Mouse (Mus musculus): ENCODE measurements around the gene 4932415D10Rik. TPM values are rescaled to one million over a fixed set of nuclear protein-coding genes. Genes with fewer than 3 reads are reported as not detected.

4932415D10Rik gene
- total and polyA plus RNA-seq, 2 experiments from 2014 or later = not detected

- TF ChIP-seq CTCF (IDR thresholded peaks at IDR 0.05; ENCODE audit: low read depth) (no peak), EP300 (IDR thresholded peaks at IDR 0.05; ENCODE audit: low read depth) (no peak)
- Histone ChIP-seq H3K27me3 (ENCODE audit: control insufficient read depth, insufficient read depth, low read length) (no peaks in the 10 kb centered on the region), H3K4me2 (ENCODE audit: low read depth, low read length) (no peak overlapping the region), H3K27ac (ENCODE audit: low read depth) (no peak overlapping the region), H3K9ac (replicated peaks; ENCODE audit: low read depth, low read length) (no peak overlapping the region), H3K4me3 (ENCODE audit: low read depth, low read length) (no peak overlapping the region), H3K36me3 (replicated peaks; ENCODE audit: control insufficient read depth, insufficient read depth, low read length) (no peaks in the 10 kb centered on the region), H3K4me1 (ENCODE audit: control insufficient read depth, insufficient read depth) (no peaks in the 10 kb centered on the region), H3K9me3 (replicated peaks; ENCODE audit: control insufficient read depth, low read length) (no peaks in the 10 kb centered on the region; the same call in 1 of the 2 replicates)
- 43% methylated on average over 3 of the region's 3 CpGs for WGBS
- ATAC-seq (ENCODE audit: insufficient read depth, low read depth) (no peak), DNase-seq (ENCODE audit: low spot score) (no peak)
Measured at GRCm38 (mm10) chr10:82320134-82320533, 3.8 kb upstream of the 4932415D10Rik start.

- H3K27me3 ChIP-seq (ENCODE audit: control insufficient read depth, insufficient read depth, low read length) = no peaks in the 10 kb centered on the region
- no peak overlapping the region for H3K4me2 ChIP-seq (ENCODE audit: low read depth, low read length)
- no peak for DNase-seq (ENCODE audit: low spot score)
- no peak overlapping the region for H3K27ac ChIP-seq (ENCODE audit: low read depth)
- TF ChIP-seq EP300 (IDR thresholded peaks at IDR 0.05; ENCODE audit: low read depth) (no peak), CTCF (IDR thresholded peaks at IDR 0.05; ENCODE audit: low read depth) (no peak)
- ATAC-seq (ENCODE audit: insufficient read depth, low read depth) = no peak
- no peak overlapping the region for H3K4me3 ChIP-seq (ENCODE audit: low read depth, low read length)
- H3K9me3 ChIP-seq (replicated peaks; ENCODE audit: control insufficient read depth, low read length) = no peaks in the 10 kb centered on the region
- no peak overlapping the region for H3K9ac ChIP-seq (replicated peaks; ENCODE audit: low read depth, low read length)
- H3K4me1 ChIP-seq (ENCODE audit: control insufficient read depth, insufficient read depth) = no peaks in the 10 kb centered on the region
- no peaks in the 10 kb centered on the region for H3K36me3 ChIP-seq (replicated peaks; ENCODE audit: control insufficient read depth, insufficient read depth, low read length)
- WGBS = 44% methylated on average over 2 of the region's 2 CpGs
Measured at GRCm38 (mm10) chr10:82296440-82296839, 19.9 kb downstream of the 4932415D10Rik start.

GRCm38 (mm10) chr10:82257331-82257730, 59.1 kb downstream of the 4932415D10Rik start:
- no peak for DNase-seq (ENCODE audit: low spot score)
- 67% methylated on average over 2 of the region's 2 CpGs for WGBS
- Histone ChIP-seq H3K4me3 (ENCODE audit: low read depth, low read length) (no peak overlapping the region), H3K27me3 (ENCODE audit: control insufficient read depth, insufficient read depth, low read length) (no peaks in the 10 kb centered on the region), H3K4me1 (ENCODE audit: control insufficient read depth, insufficient read depth) (no peaks in the 10 kb centered on the region), H3K4me2 (ENCODE audit: low read depth, low read length) (no peak overlapping the region), H3K36me3 (replicated peaks; ENCODE audit: control insufficient read depth, insufficient read depth, low read length) (no peaks in the 10 kb centered on the region), H3K9ac (replicated peaks; ENCODE audit: low read depth, low read length) (no peak overlapping the region), H3K9me3 (replicated peaks; ENCODE audit: control insufficient read depth, low read length) (peaks cover 3% of the 10 kb centered on the region; the same call in 1 of the 2 replicates), H3K27ac (ENCODE audit: low read depth) (no peak overlapping the region)
- TF ChIP-seq EP300 (IDR thresholded peaks at IDR 0.05; ENCODE audit: low read depth) = no peak
- TF ChIP-seq CTCF (IDR thresholded peaks at IDR 0.05; ENCODE audit: low read depth) = no peak
- no peak for ATAC-seq (ENCODE audit: insufficient read depth, low read depth)

- Histone ChIP-seq H3K27me3 (ENCODE audit: control insufficient read depth, insufficient read depth, low read length) (no peaks in the 10 kb centered on the region), H3K9me3 (replicated peaks; ENCODE audit: control insufficient read depth, low read length) (no peaks in the 10 kb centered on the region), H3K4me2 (ENCODE audit: low read depth, low read length) (no peak overlapping the region), H3K9ac (replicated peaks; ENCODE audit: low read depth, low read length) (no peak overlapping the region), H3K36me3 (replicated peaks; ENCODE audit: control insufficient read depth, insufficient read depth, low read length) (no peaks in the 10 kb centered on the region), H3K27ac (ENCODE audit: low read depth) (no peak overlapping the region), H3K4me3 (ENCODE audit: low read depth, low read length) (no peak overlapping the region), H3K4me1 (ENCODE audit: control insufficient read depth, insufficient read depth) (peaks cover 4% of the 10 kb centered on the region; the same call in 1 of the 2 replicates)
- ATAC-seq (ENCODE audit: insufficient read depth, low read depth) (no peak), DNase-seq (ENCODE audit: low spot score) (no peak)
- TF ChIP-seq EP300 (IDR thresholded peaks at IDR 0.05; ENCODE audit: low read depth) = no peak
- no peak for TF ChIP-seq CTCF (IDR thresholded peaks at IDR 0.05; ENCODE audit: low read depth)
Measured at GRCm38 (mm10) chr10:82245021-82245420, 71.4 kb downstream of the 4932415D10Rik start.

- Histone ChIP-seq H3K9ac (replicated peaks; ENCODE audit: low read depth, low read length) (peak overlapping the region; percentile 77; the same call in 1 of the 2 replicates), H3K9me3 (replicated peaks; ENCODE audit: control insufficient read depth, low read length) (no peaks in the 10 kb centered on the region), H3K27ac (ENCODE audit: low read depth) (peak overlapping the region; percentile 88; the same call in 1 of the 2 replicates), H3K27me3 (ENCODE audit: control insufficient read depth, insufficient read depth, low read length) (no peaks in the 10 kb centered on the region), H3K36me3 (replicated peaks; ENCODE audit: control insufficient read depth, insufficient read depth, low read length) (no peaks in the 10 kb centered on the region), H3K4me2 (ENCODE audit: low read depth, low read length) (peak overlapping the region; percentile 67), H3K4me1 (ENCODE audit: control insufficient read depth, insufficient read depth) (peaks cover 4% of the 10 kb centered on the region; the same call in 1 of the 2 replicates), H3K4me3 (ENCODE audit: low read depth, low read length) (peak overlapping the region; percentile 89)
- no peak for ATAC-seq (ENCODE audit: insufficient read depth, low read depth)
- WGBS = 61% methylated on average over 5 of the region's 5 CpGs
- no peak for DNase-seq (ENCODE audit: low spot score)
- no peak for TF ChIP-seq EP300 (IDR thresholded peaks at IDR 0.05; ENCODE audit: low read depth)
- no peak for TF ChIP-seq CTCF (IDR thresholded peaks at IDR 0.05; ENCODE audit: low read depth)
Measured at GRCm38 (mm10) chr10:82241401-82241788, 75.0 kb downstream of the 4932415D10Rik start.

Measured in heart, postnatal 0 days (tissue).